Comparison of ENCODE assay signal across 9 mouse cellular contexts in the genomic region with DNA sequence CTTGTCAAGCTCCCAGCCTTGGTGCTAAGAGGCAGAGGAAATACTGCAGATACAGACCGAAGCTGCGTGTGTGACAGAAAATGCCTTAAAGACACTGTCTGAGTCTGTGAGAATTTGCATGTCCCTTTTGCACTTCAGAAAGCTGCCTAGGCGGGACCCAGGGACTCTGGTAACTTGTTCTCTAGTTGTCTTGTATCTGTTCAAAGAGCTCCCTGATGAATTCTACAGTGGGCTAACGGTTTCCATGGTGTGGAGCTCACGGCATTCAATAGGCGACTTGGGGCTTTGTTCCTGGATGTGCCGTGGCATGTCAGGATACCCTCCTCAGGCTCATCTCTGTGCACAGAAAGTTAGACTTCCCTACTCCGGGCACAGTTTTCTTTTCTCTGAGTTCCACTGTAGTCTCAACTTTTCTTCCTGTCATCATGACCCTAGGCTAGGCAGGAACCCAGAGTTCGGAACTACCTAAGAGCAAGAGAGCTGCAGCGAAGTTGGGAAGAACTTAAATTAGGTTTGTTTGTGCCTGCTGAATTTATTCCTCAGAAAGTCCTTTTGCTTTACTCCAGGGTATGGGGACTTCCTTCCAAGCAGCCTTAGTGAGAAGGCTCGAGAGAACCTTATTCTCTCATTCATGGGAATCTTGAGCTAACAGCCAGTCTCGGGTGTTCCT.
A peak's percentile ranks its signal among the peaks of the same experiment; 100 is the strongest.
DNase-seq lines count a peak whose midpoint lies in the region; ATAC-seq lines count a peak whose summit lies in the region.
"Had no signal": no experiment of that assay in that cellular context is flagged by ENCODE, and none has a peak within 500 bp of the region (broad histone marks: within the 10 kb centered on the region; RNA-seq: fewer than 3 reads in every experiment).

No protein-coding gene starts in this region.

- H3K9me3 ChIP-seq in heart, embryonic 12.5 days (replicated peaks), result no peaks in the 10 kb centered on the region
- no peaks in the 10 kb centered on the region for H3K9me3 ChIP-seq in hindbrain, embryonic 12.5 days (replicated peaks)
- no peaks in the 10 kb centered on the region for H3K9me3 ChIP-seq in midbrain, embryonic 13.5 days

- DNase-seq in heart, adult 9 months (ENCODE audit: low spot score in 2 of 2), result no peak
- DNase-seq in frontal cortex, postnatal 14 days (ENCODE audit: low spot score in 2 of 2), result no peak
- DNase-seq in ovary, adult 18-20 months (ENCODE audit: low spot score), result no peak

- peak overlapping the region; percentile 54 for H3K4me3 ChIP-seq in heart, embryonic 12.5 days
- H3K4me3 ChIP-seq in brown adipose tissue, adult 24 weeks (ENCODE audit: insufficient read depth, low read depth, low read length), result peak overlapping the region; percentile 72
- H3K4me3 ChIP-seq in hindbrain, embryonic 12.5 days, result peak overlapping the region; percentile 23
- peak overlapping the region; percentile 11 for H3K4me3 ChIP-seq in midbrain, embryonic 13.5 days (replicated peaks)
- H3K4me3 ChIP-seq: erythroblast, embryonic 14.5 days had no signal

- H3K27ac ChIP-seq in heart, embryonic 12.5 days (ENCODE audit: poor library complexity, severe bottlenecking), result peak overlapping the region; percentile 97
- H3K27ac ChIP-seq in brown adipose tissue, adult 24 weeks (replicated peaks; ENCODE audit: low read depth, low read length), result peak overlapping the region; percentile 99
- H3K27ac ChIP-seq in hindbrain, embryonic 12.5 days, result peak overlapping the region; percentile 85
- H3K27ac ChIP-seq in midbrain, embryonic 13.5 days, result peak overlapping the region; percentile 27

- peaks cover 67% of the 10 kb centered on the region for H3K4me1 ChIP-seq in heart, embryonic 12.5 days (replicated peaks)
- peaks cover 30% of the 10 kb centered on the region for H3K4me1 ChIP-seq in brown adipose tissue, adult 24 weeks (ENCODE audit: control insufficient read depth, insufficient read depth, insufficient read length, low read length)
- H3K4me1 ChIP-seq in hindbrain, embryonic 12.5 days, result peaks cover 41% of the 10 kb centered on the region
- peaks cover 29% of the 10 kb centered on the region for H3K4me1 ChIP-seq in midbrain, embryonic 13.5 days (replicated peaks)

- peak overlapping the region; percentile 75 for H3K4me2 ChIP-seq in heart, embryonic 12.5 days
- peak overlapping the region; percentile 43 for H3K4me2 ChIP-seq in hindbrain, embryonic 12.5 days (replicated peaks)
- peak overlapping the region; percentile 19 for H3K4me2 ChIP-seq in midbrain, embryonic 13.5 days (replicated peaks)

- no peaks in the 10 kb centered on the region for H3K27me3 ChIP-seq in heart, embryonic 12.5 days (replicated peaks)
- no peaks in the 10 kb centered on the region for H3K27me3 ChIP-seq in hindbrain, embryonic 12.5 days
- no peaks in the 10 kb centered on the region; the same call in 1 of the 2 replicates for H3K27me3 ChIP-seq in midbrain, embryonic 13.5 days

- 13% methylated on average over 12 of the region's 12 CpGs for WGBS in heart, embryonic 12.5 days
- 14% methylated on average over 12 of the region's 12 CpGs for WGBS in hindbrain, embryonic 12.5 days
- 15% methylated on average over 12 of the region's 12 CpGs for WGBS in midbrain, embryonic 13.5 days

- no peak for ATAC-seq in heart, embryonic 12.5 days (ENCODE audit: insufficient number of reproducible peaks, low FRiP score)
- 0 out of 2 replicates have a peak, but pooled peaks have one; percentile 34 for ATAC-seq in hindbrain, embryonic 12.5 days (ENCODE audit: low FRiP score)
- ATAC-seq in midbrain, embryonic 13.5 days, result peak; percentile 22; the same call in 1 of the 2 replicates
- no peak for ATAC-seq in monocyte, adult 5-6 weeks (replicated peaks; ENCODE audit: insufficient number of reproducible peaks, low FRiP score, low TSS enrichment, poor library complexity, severe bottlenecking)

- H3K36me3 ChIP-seq in heart, embryonic 12.5 days, result peaks cover 13% of the 10 kb centered on the region
- peaks cover 8% of the 10 kb centered on the region; the same call in 1 of the 2 replicates for H3K36me3 ChIP-seq in hindbrain, embryonic 12.5 days
- no peaks in the 10 kb centered on the region for H3K36me3 ChIP-seq in midbrain, embryonic 13.5 days

- peak overlapping the region; percentile 86 for H3K9ac ChIP-seq in heart, embryonic 12.5 days
- peak overlapping the region; percentile 49 for H3K9ac ChIP-seq in hindbrain, embryonic 12.5 days
- peak overlapping the region; percentile 25 for H3K9ac ChIP-seq in midbrain, embryonic 13.5 days (replicated peaks)

Comparison
In these comparisons a context has a peak if more than half of its experiments do, and no peak if none do; other contexts are left out.
1. ATAC-seq: peak in hindbrain, embryonic 12.5 days (single experiment) and midbrain, embryonic 13.5 days (single experiment); none in heart, embryonic 12.5 days (single experiment) and monocyte, adult 5-6 weeks (single experiment).
2. H3K27ac ChIP-seq: peak in every context shown above with its lines; median percentile 99 in brown adipose tissue, adult 24 weeks; 97 in heart, embryonic 12.5 days; 85 in hindbrain, embryonic 12.5 days; 27 in midbrain, embryonic 13.5 days.
3. H3K4me2 ChIP-seq: peak in every context shown above with its lines; median percentile 75 in heart, embryonic 12.5 days; 43 in hindbrain, embryonic 12.5 days; 19 in midbrain, embryonic 13.5 days.
4. H3K4me3 ChIP-seq: peak in every context shown above with its lines; median percentile 72 in brown adipose tissue, adult 24 weeks; 54 in heart, embryonic 12.5 days; 23 in hindbrain, embryonic 12.5 days; 11 in midbrain, embryonic 13.5 days.
5. H3K9ac ChIP-seq: peak in every context shown above with its lines; median percentile 86 in heart, embryonic 12.5 days; 49 in hindbrain, embryonic 12.5 days; 25 in midbrain, embryonic 13.5 days.